Mouse (Mus musculus) stomach, postnatal 0 days (tissue): ENCODE data around the gene C5ar2.

Experiments used
- CTCF ChIP-seq: IDR thresholded peaks from 2 replicates; pipeline ENCODE4 v1.5.1; 2016; ENCODE audit warnings: antibody characterized with exemption, low read depth, mild to moderate bottlenecking, moderate library complexity
- EP300 ChIP-seq: optimal IDR thresholded peaks from 2 replicates; pipeline ENCODE3; 2016; ENCODE audit warnings: antibody characterized with exemption

DNA sequence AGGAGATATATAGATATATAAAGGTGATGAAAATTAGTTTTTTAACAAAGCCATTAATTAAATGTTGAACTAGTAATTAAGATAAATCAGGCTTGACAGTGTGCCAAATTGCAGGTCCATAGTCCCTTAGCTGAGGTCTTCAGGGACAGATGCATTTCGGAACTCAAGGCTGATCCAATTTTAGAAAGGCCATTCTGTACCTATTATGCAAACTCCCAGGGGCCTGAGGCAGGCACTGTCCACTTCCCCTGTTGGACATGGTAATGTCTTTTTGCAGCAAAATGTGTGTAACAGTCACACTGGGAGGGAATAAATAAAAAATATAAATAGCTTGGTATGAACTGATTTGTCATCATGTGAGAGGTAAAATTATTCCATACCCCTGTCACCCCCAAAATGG is 27.2 kb upstream of the C5ar2 start:
- TF ChIP-seq CTCF = no peak
- no peak for TF ChIP-seq EP300
